Mouse (Mus musculus): ENCODE measurements at regions not wholly inside any gene's neighbourhood (a gene's known extent, or its start where the extent isn't known, plus 50 kb on each side); places are given as distances from the start of the nearest gene placed in this dataset.

- Histone ChIP-seq H3K27ac (replicated peaks; ENCODE audit: low read depth, low read length) (no peak overlapping the region), H3K4me1 (ENCODE audit: control insufficient read depth, insufficient read depth, low read length) (no peaks in the 10 kb centered on the region), H3K27me3 (replicated peaks; ENCODE audit: control insufficient read depth, insufficient read depth, low read length) (no peaks in the 10 kb centered on the region), H3K36me3 (ENCODE audit: control insufficient read depth, insufficient read depth, low read length) (no peaks in the 10 kb centered on the region), H3K9me3 (ENCODE audit: control insufficient read depth, low read length) (no peaks in the 10 kb centered on the region), H3K9ac (ENCODE audit: low read depth, low read length) (no peak overlapping the region), H3K4me3 (ENCODE audit: low read depth, low read length) (no peak overlapping the region), H3K4me2 (ENCODE audit: low read depth, low read length) (no peak overlapping the region)
- peak; percentile 54 for DNase-seq (ENCODE audit: low spot score)
- ATAC-seq (ENCODE audit: low read depth) = 0 out of 2 replicates have a peak, but pooled peaks have one; percentile 26
- WGBS = 56% methylated on average over 3 of the region's 3 CpGs
These were observed 88.4 kb downstream of the AI593442 start for GRCm38 (mm10) chr9:52591188-52591587.

- DNase-seq (ENCODE audit: low spot score) (no peak), ATAC-seq (ENCODE audit: low read depth) (no peak)
- no peaks in the 10 kb centered on the region for H3K27me3 ChIP-seq (replicated peaks; ENCODE audit: control insufficient read depth, insufficient read depth, low read length)
- H3K9me3 ChIP-seq (ENCODE audit: control insufficient read depth, low read length) = no peaks in the 10 kb centered on the region
- WGBS = 66% methylated on average over 4 of the region's 4 CpGs
- no peaks in the 10 kb centered on the region for H3K4me1 ChIP-seq (ENCODE audit: control insufficient read depth, insufficient read depth, low read length)
- H3K36me3 ChIP-seq (ENCODE audit: control insufficient read depth, insufficient read depth, low read length) = no peaks in the 10 kb centered on the region
- no peak overlapping the region for H3K9ac ChIP-seq (ENCODE audit: low read depth, low read length)
- H3K4me2 ChIP-seq (ENCODE audit: low read depth, low read length) = no peak overlapping the region
- H3K27ac ChIP-seq (replicated peaks; ENCODE audit: low read depth, low read length) = no peak overlapping the region
- no peak overlapping the region for H3K4me3 ChIP-seq (ENCODE audit: low read depth, low read length)
These were observed 105.5 kb downstream of the AI593442 start for GRCm38 (mm10) chr9:52574066-52574465.

GRCm38 (mm10) chr9:52551577-52552281 is 127.9 kb downstream of the AI593442 start:
- Histone ChIP-seq H3K27ac (replicated peaks; ENCODE audit: low read depth, low read length) (no peak overlapping the region), H3K27me3 (replicated peaks; ENCODE audit: control insufficient read depth, insufficient read depth, low read length) (no peaks in the 10 kb centered on the region), H3K4me1 (ENCODE audit: control insufficient read depth, insufficient read depth, low read length) (no peaks in the 10 kb centered on the region), H3K4me3 (ENCODE audit: low read depth, low read length) (no peak overlapping the region), H3K4me2 (ENCODE audit: low read depth, low read length) (no peak overlapping the region), H3K9me3 (ENCODE audit: control insufficient read depth, low read length) (no peaks in the 10 kb centered on the region), H3K9ac (ENCODE audit: low read depth, low read length) (no peak overlapping the region), H3K36me3 (ENCODE audit: control insufficient read depth, insufficient read depth, low read length) (no peaks in the 10 kb centered on the region)
- no peak for ATAC-seq (ENCODE audit: low read depth)
- 47% methylated on average over 2 of the region's 2 CpGs for WGBS
- DNase-seq (ENCODE audit: low spot score) = no peak

GRCm38 (mm10) chr9:52546071-52546470 is 133.5 kb downstream of the AI593442 start:
- no peak overlapping the region for H3K4me2 ChIP-seq (ENCODE audit: low read depth, low read length)
- no peaks in the 10 kb centered on the region for H3K36me3 ChIP-seq (ENCODE audit: control insufficient read depth, insufficient read depth, low read length)
- ATAC-seq (ENCODE audit: low read depth) (no peak), DNase-seq (ENCODE audit: low spot score) (no peak)
- H3K4me3 ChIP-seq (ENCODE audit: low read depth, low read length) = no peak overlapping the region
- H3K27me3 ChIP-seq (replicated peaks; ENCODE audit: control insufficient read depth, insufficient read depth, low read length) = no peaks in the 10 kb centered on the region
- no peaks in the 10 kb centered on the region for H3K9me3 ChIP-seq (ENCODE audit: control insufficient read depth, low read length)
- no peaks in the 10 kb centered on the region for H3K4me1 ChIP-seq (ENCODE audit: control insufficient read depth, insufficient read depth, low read length)
- no peak overlapping the region for H3K9ac ChIP-seq (ENCODE audit: low read depth, low read length)
- WGBS = 55% methylated on average over 2 of the region's 2 CpGs
- H3K27ac ChIP-seq (replicated peaks; ENCODE audit: low read depth, low read length) = no peak overlapping the region

GRCm38 (mm10) chr9:52539086-52539485 is 140.5 kb downstream of the AI593442 start:
- Histone ChIP-seq H3K4me1 (ENCODE audit: control insufficient read depth, insufficient read depth, low read length) (no peaks in the 10 kb centered on the region), H3K36me3 (ENCODE audit: control insufficient read depth, insufficient read depth, low read length) (no peaks in the 10 kb centered on the region), H3K27ac (replicated peaks; ENCODE audit: low read depth, low read length) (no peak overlapping the region), H3K9ac (ENCODE audit: low read depth, low read length) (no peak overlapping the region), H3K4me3 (ENCODE audit: low read depth, low read length) (no peak overlapping the region), H3K27me3 (replicated peaks; ENCODE audit: control insufficient read depth, insufficient read depth, low read length) (no peaks in the 10 kb centered on the region), H3K9me3 (ENCODE audit: control insufficient read depth, low read length) (no peaks in the 10 kb centered on the region), H3K4me2 (ENCODE audit: low read depth, low read length) (no peak overlapping the region)
- ATAC-seq (ENCODE audit: low read depth) = no peak
- 81% methylated on average over 3 of the region's 3 CpGs for whole genome bisulfite sequencing
- no peak for DNase-seq (ENCODE audit: low spot score)

GRCm38 (mm10) chr9:52529444-52529915 is 150.1 kb downstream of the AI593442 start:
- ATAC-seq (ENCODE audit: low read depth) = no peak; the same call in 1 of the 2 replicates
- Histone ChIP-seq H3K4me3 (ENCODE audit: low read depth, low read length) (no peak overlapping the region), H3K27me3 (replicated peaks; ENCODE audit: control insufficient read depth, insufficient read depth, low read length) (no peaks in the 10 kb centered on the region), H3K9ac (ENCODE audit: low read depth, low read length) (no peak overlapping the region), H3K4me2 (ENCODE audit: low read depth, low read length) (no peak overlapping the region), H3K27ac (replicated peaks; ENCODE audit: low read depth, low read length) (no peak overlapping the region), H3K4me1 (ENCODE audit: control insufficient read depth, insufficient read depth, low read length) (no peaks in the 10 kb centered on the region; the same call in 1 of the 2 replicates), H3K9me3 (ENCODE audit: control insufficient read depth, low read length) (no peaks in the 10 kb centered on the region), H3K36me3 (ENCODE audit: control insufficient read depth, insufficient read depth, low read length) (no peaks in the 10 kb centered on the region)
- DNase-seq (ENCODE audit: low spot score) = peak; percentile 37
- WGBS = 65% methylated on average over 6 of the region's 6 CpGs

- H3K27ac ChIP-seq (replicated peaks; ENCODE audit: low read depth, low read length) = no peak overlapping the region
- H3K4me3 ChIP-seq (ENCODE audit: low read depth, low read length) = no peak overlapping the region
- ATAC-seq (ENCODE audit: low read depth) (no peak), DNase-seq (ENCODE audit: low spot score) (no peak)
- WGBS = 81% methylated on average over 3 of the region's 3 CpGs
- no peak overlapping the region for H3K9ac ChIP-seq (ENCODE audit: low read depth, low read length)
- no peak overlapping the region for H3K4me2 ChIP-seq (ENCODE audit: low read depth, low read length)
- H3K36me3 ChIP-seq (ENCODE audit: control insufficient read depth, insufficient read depth, low read length) = no peaks in the 10 kb centered on the region
- H3K4me1 ChIP-seq (ENCODE audit: control insufficient read depth, insufficient read depth, low read length) = 0 out of 2 replicates have a peak, but pooled peaks cover 1% of the 10 kb centered on the region
- H3K9me3 ChIP-seq (ENCODE audit: control insufficient read depth, low read length) = peaks cover 11% of the 10 kb centered on the region; the same call in 1 of the 2 replicates
- H3K27me3 ChIP-seq (replicated peaks; ENCODE audit: control insufficient read depth, insufficient read depth, low read length) = no peaks in the 10 kb centered on the region
These were observed 179.1 kb downstream of the AI593442 start for GRCm38 (mm10) chr9:52500487-52500886.

GRCm38 (mm10) chr9:52495483-52496270 is 183.9 kb downstream of the AI593442 start:
- H3K4me2 ChIP-seq (ENCODE audit: low read depth, low read length) = no peak overlapping the region
- peak; percentile 73 for DNase-seq (ENCODE audit: low spot score)
- no peaks in the 10 kb centered on the region for H3K36me3 ChIP-seq (ENCODE audit: control insufficient read depth, insufficient read depth, low read length)
- H3K9me3 ChIP-seq (ENCODE audit: control insufficient read depth, low read length) = no peaks in the 10 kb centered on the region
- no peaks in the 10 kb centered on the region for H3K27me3 ChIP-seq (replicated peaks; ENCODE audit: control insufficient read depth, insufficient read depth, low read length)
- no peak overlapping the region for H3K27ac ChIP-seq (replicated peaks; ENCODE audit: low read depth, low read length)
- H3K4me3 ChIP-seq (ENCODE audit: low read depth, low read length) = no peak overlapping the region
- WGBS = 43% methylated on average over 8 of the region's 8 CpGs
- 0 out of 2 replicates have a peak, but pooled peaks cover 4% of the 10 kb centered on the region for H3K4me1 ChIP-seq (ENCODE audit: control insufficient read depth, insufficient read depth, low read length)
- H3K9ac ChIP-seq (ENCODE audit: low read depth, low read length) = no peak overlapping the region
- no peak for ATAC-seq (ENCODE audit: low read depth)

Data from embryonic facial prominence, embryonic 14.5 days (tissue).